Mouse (Mus musculus): Measurements from ENCODE around the gene Trappc6a. TPM values are rescaled to one million over a fixed set of nuclear protein-coding genes. Genes with fewer than 3 reads are reported as not detected.

Gene Trappc6a
- polyA plus RNA-seq, 1 experiment: 23.5 TPM

- TF ChIP-seq CTCF (IDR thresholded peaks at IDR 0.05; ENCODE audit: low read depth, low read length): no peak
- no peak for TF ChIP-seq EP300 (IDR thresholded peaks at IDR 0.05; ENCODE audit: insufficient read depth, low read depth, low read length)
- Histone ChIP-seq H3K36me3 (ENCODE audit: control insufficient read depth, insufficient read depth, low read length, poor library complexity, severe bottlenecking) (no peaks in the 10 kb centered on the region), H3K27ac (ENCODE audit: insufficient read depth, low read length) (no peak overlapping the region), H3K9ac (ENCODE audit: low read depth, poor library complexity, severe bottlenecking) (no peak overlapping the region), H3K9me3 (replicated peaks; ENCODE audit: control insufficient read depth, insufficient read depth, low read length, poor library complexity, severe bottlenecking) (no peaks in the 10 kb centered on the region), H3K4me3 (ENCODE audit: low read depth, low read length) (no peak overlapping the region), H3K27me3 (ENCODE audit: control insufficient read depth, insufficient read depth, low read length, poor library complexity, severe bottlenecking) (no peaks in the 10 kb centered on the region), H3K4me1 (ENCODE audit: control insufficient read depth, insufficient read depth, low read length) (no peaks in the 10 kb centered on the region)
Observed at GRCm38 (mm10) chr7:19483281-19483680, 24.9 kb upstream of the Trappc6a start.

- H3K36me3 ChIP-seq (ENCODE audit: control insufficient read depth, insufficient read depth, low read length, poor library complexity, severe bottlenecking): no peaks in the 10 kb centered on the region
- H3K27me3 ChIP-seq (ENCODE audit: control insufficient read depth, insufficient read depth, low read length, poor library complexity, severe bottlenecking): no peaks in the 10 kb centered on the region; the same call in 1 of the 2 replicates
- H3K9ac ChIP-seq (ENCODE audit: low read depth, poor library complexity, severe bottlenecking): no peak overlapping the region
- H3K4me1 ChIP-seq (ENCODE audit: control insufficient read depth, insufficient read depth, low read length): no peaks in the 10 kb centered on the region
- no peak overlapping the region for H3K4me3 ChIP-seq (ENCODE audit: low read depth, low read length)
- no peak overlapping the region for H3K27ac ChIP-seq (ENCODE audit: insufficient read depth, low read length)
- H3K9me3 ChIP-seq (replicated peaks; ENCODE audit: control insufficient read depth, insufficient read depth, low read length, poor library complexity, severe bottlenecking): no peaks in the 10 kb centered on the region
- no peak for TF ChIP-seq EP300 (IDR thresholded peaks at IDR 0.05; ENCODE audit: insufficient read depth, low read depth, low read length)
- no peak for TF ChIP-seq CTCF (IDR thresholded peaks at IDR 0.05; ENCODE audit: low read depth, low read length)
- TF ChIP-seq POLR2A (IDR thresholded peaks at IDR 0.05; ENCODE audit: insufficient read depth, low read length): no peak
Observed at GRCm38 (mm10) chr7:19485488-19485887, 22.7 kb upstream of the Trappc6a start.

GRCm38 (mm10) chr7:19486549-19486948 is 21.6 kb upstream of the Trappc6a start:
- Histone ChIP-seq H3K27me3 (ENCODE audit: control insufficient read depth, insufficient read depth, low read length, poor library complexity, severe bottlenecking) (no peaks in the 10 kb centered on the region; the same call in 1 of the 2 replicates), H3K4me1 (ENCODE audit: control insufficient read depth, insufficient read depth, low read length) (no peaks in the 10 kb centered on the region), H3K9me3 (replicated peaks; ENCODE audit: control insufficient read depth, insufficient read depth, low read length, poor library complexity, severe bottlenecking) (no peaks in the 10 kb centered on the region)

GRCm38 (mm10) chr7:19489525-19489924 is 18.7 kb upstream of the Trappc6a start:
- Histone ChIP-seq H3K36me3 (ENCODE audit: control insufficient read depth, insufficient read depth, low read length, poor library complexity, severe bottlenecking) (no peaks in the 10 kb centered on the region), H3K9ac (ENCODE audit: low read depth, poor library complexity, severe bottlenecking) (peak overlapping the region; percentile 33; the same call in 1 of the 2 replicates), H3K27me3 (ENCODE audit: control insufficient read depth, insufficient read depth, low read length, poor library complexity, severe bottlenecking) (no peaks in the 10 kb centered on the region; the same call in 1 of the 2 replicates), H3K4me3 (ENCODE audit: low read depth, low read length) (peak overlapping the region; percentile 15), H3K9me3 (replicated peaks; ENCODE audit: control insufficient read depth, insufficient read depth, low read length, poor library complexity, severe bottlenecking) (no peaks in the 10 kb centered on the region), H3K27ac (ENCODE audit: insufficient read depth, low read length) (no peak overlapping the region), H3K4me1 (ENCODE audit: control insufficient read depth, insufficient read depth, low read length) (no peaks in the 10 kb centered on the region)
- TF ChIP-seq CTCF (IDR thresholded peaks at IDR 0.05; ENCODE audit: low read depth, low read length) (no peak), POLR2A (IDR thresholded peaks at IDR 0.05; ENCODE audit: insufficient read depth, low read length) (no peak), EP300 (IDR thresholded peaks at IDR 0.05; ENCODE audit: insufficient read depth, low read depth, low read length) (no peak)

More at GRCm38 (mm10) chr7:19486549-19486948, 21.6 kb upstream of the Trappc6a start:
- Histone ChIP-seq H3K9ac (ENCODE audit: low read depth, poor library complexity, severe bottlenecking) (no peak overlapping the region), H3K36me3 (ENCODE audit: control insufficient read depth, insufficient read depth, low read length, poor library complexity, severe bottlenecking) (no peaks in the 10 kb centered on the region), H3K27ac (ENCODE audit: insufficient read depth, low read length) (no peak overlapping the region), H3K4me3 (ENCODE audit: low read depth, low read length) (no peak overlapping the region)
- TF ChIP-seq EP300 (IDR thresholded peaks at IDR 0.05; ENCODE audit: insufficient read depth, low read depth, low read length) (no peak), CTCF (IDR thresholded peaks at IDR 0.05; ENCODE audit: low read depth, low read length) (no peak), POLR2A (IDR thresholded peaks at IDR 0.05; ENCODE audit: insufficient read depth, low read length) (no peak)

- H3K9me3 ChIP-seq (replicated peaks; ENCODE audit: control insufficient read depth, insufficient read depth, low read length, poor library complexity, severe bottlenecking): no peaks in the 10 kb centered on the region
- H3K36me3 ChIP-seq (ENCODE audit: control insufficient read depth, insufficient read depth, low read length, poor library complexity, severe bottlenecking): no peaks in the 10 kb centered on the region
- no peaks in the 10 kb centered on the region; the same call in 1 of the 2 replicates for H3K27me3 ChIP-seq (ENCODE audit: control insufficient read depth, insufficient read depth, low read length, poor library complexity, severe bottlenecking)
- H3K4me1 ChIP-seq (ENCODE audit: control insufficient read depth, insufficient read depth, low read length): no peaks in the 10 kb centered on the region
- TF ChIP-seq EP300 (IDR thresholded peaks at IDR 0.05; ENCODE audit: insufficient read depth, low read depth, low read length): no peak
- no peak for TF ChIP-seq POLR2A (IDR thresholded peaks at IDR 0.05; ENCODE audit: insufficient read depth, low read length)
- peak; percentile 21 for TF ChIP-seq CTCF (IDR thresholded peaks at IDR 0.05; ENCODE audit: low read depth, low read length)
- peak overlapping the region; percentile 46 for H3K9ac ChIP-seq (ENCODE audit: low read depth, poor library complexity, severe bottlenecking)
- no peak overlapping the region for H3K27ac ChIP-seq (ENCODE audit: insufficient read depth, low read length)
- peak overlapping the region; percentile 49 for H3K4me3 ChIP-seq (ENCODE audit: low read depth, low read length)
Observed at GRCm38 (mm10) chr7:19491731-19492130, 16.5 kb upstream of the Trappc6a start.

GRCm38 (mm10) chr7:19494751-19495474 is 13.3 kb upstream of the Trappc6a start:
- TF ChIP-seq POLR2A (IDR thresholded peaks at IDR 0.05; ENCODE audit: insufficient read depth, low read length) (no peak), CTCF (IDR thresholded peaks at IDR 0.05; ENCODE audit: low read depth, low read length) (no peak), EP300 (IDR thresholded peaks at IDR 0.05; ENCODE audit: insufficient read depth, low read depth, low read length) (no peak)
- H3K9me3 ChIP-seq (replicated peaks; ENCODE audit: control insufficient read depth, insufficient read depth, low read length, poor library complexity, severe bottlenecking): no peaks in the 10 kb centered on the region
- peak overlapping the region; percentile 3 for H3K4me3 ChIP-seq (ENCODE audit: low read depth, low read length)
- H3K27me3 ChIP-seq (ENCODE audit: control insufficient read depth, insufficient read depth, low read length, poor library complexity, severe bottlenecking): no peaks in the 10 kb centered on the region; the same call in 1 of the 2 replicates
- no peak overlapping the region for H3K27ac ChIP-seq (ENCODE audit: insufficient read depth, low read length)
- no peaks in the 10 kb centered on the region for H3K4me1 ChIP-seq (ENCODE audit: control insufficient read depth, insufficient read depth, low read length)
- no peaks in the 10 kb centered on the region for H3K36me3 ChIP-seq (ENCODE audit: control insufficient read depth, insufficient read depth, low read length, poor library complexity, severe bottlenecking)
- H3K9ac ChIP-seq (ENCODE audit: low read depth, poor library complexity, severe bottlenecking): no peak overlapping the region
